Mouse (Mus musculus) regulatory T cell (primary cell): ENCODE measurements around the gene Spata32.

ENCODE experiments used
- in situ Hi-C: fragments of 300-600 bp; cut with MboI, MseI; formaldehyde crosslinking; loops from one replicate; pipeline ENCODE4 v1.15.1; 2025; ENCODE audit warnings: high pct_unique_total_duplicates

Spata32 gene

DNA sequence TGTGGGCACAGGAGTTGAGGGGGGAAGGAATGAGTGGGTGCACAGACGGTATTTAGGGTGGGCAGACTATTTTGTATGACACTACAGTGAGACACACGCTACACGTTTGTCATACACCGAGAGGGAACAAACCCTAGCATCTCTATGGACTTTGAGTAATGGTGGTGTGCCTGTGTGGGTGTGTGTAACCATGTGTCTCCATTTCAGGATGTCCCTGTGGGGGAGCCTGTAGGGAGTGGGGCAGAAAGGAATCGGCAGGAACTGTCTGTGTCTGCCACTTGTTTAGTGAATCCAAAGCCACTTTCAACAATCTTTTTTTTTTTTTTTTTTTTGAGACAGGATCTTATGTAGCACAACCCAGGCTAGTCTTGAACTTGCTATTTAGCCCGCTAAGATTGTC, 12.0 kb downstream of the Spata32 start:
- in situ Hi-C loops = no loop called here

- in situ Hi-C loops = no loop called here
These were observed 15.9 kb downstream of the Spata32 start for GRCm38 (mm10) chr11:103202376-103202775.

DNA sequence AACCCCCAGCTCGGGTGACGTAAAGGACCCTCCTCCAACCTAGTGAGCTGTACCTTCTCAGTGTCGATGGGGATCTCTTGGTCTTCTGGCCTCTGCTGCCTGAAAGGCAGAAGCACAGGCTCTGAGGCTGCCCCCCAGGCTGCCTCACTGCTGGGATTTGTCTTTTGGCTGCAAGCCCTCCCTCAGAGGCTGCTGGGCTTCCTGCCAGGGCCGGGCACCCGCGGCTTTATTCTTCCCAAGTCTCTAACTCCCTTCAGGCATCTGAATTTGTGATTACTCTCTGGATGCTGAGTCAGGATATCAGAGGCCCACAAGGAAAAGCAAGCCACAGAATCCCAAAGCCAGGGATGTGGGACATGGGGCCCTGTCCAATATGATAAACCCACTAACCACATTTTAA, 16.6 kb downstream of the Spata32 start:
- in situ Hi-C loops = no loop called here

GRCm38 (mm10) chr11:103198911-103199803, 19.1 kb downstream of the Spata32 start:
- in situ Hi-C loops = loop anchor here (5.0 kb wide), 1 partner anchor 43 kb away; no protein-coding TSS in a partner anchor

- in situ Hi-C loops = loop anchor here (5.0 kb wide), 1 partner anchor 44 kb away; no protein-coding TSS in a partner anchor
These were observed 19.9 kb downstream of the Spata32 start for GRCm38 (mm10) chr11:103198339-103198738.

DNA sequence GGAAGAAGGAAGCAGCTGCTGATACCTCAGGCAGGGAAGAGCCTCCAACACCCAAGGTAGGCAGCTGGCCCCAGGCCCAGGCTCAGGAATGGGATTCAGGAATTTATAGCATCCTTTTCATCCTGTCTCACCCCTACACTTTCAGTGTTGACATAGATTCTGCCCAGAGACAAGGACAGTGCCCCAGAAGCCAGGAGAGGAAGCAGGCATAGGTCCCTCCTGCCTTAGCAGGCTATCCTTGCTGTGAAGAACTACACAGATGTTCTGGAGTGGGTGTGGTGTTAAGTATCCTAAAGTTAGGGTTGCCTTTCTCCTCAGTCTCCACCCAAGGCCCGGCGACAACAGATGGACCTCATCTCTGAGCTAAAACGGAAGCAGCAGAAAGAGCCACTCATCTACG, 20.9 kb downstream of the Spata32 start:
- in situ Hi-C loops = loop anchor here (5.0 kb wide), 1 partner anchor 45 kb away; no protein-coding TSS in a partner anchor

GRCm38 (mm10) chr11:103195656-103196055, 22.6 kb downstream of the Spata32 start:
- in situ Hi-C loops = loop anchor here (5.0 kb wide), 1 partner anchor 47 kb away; no protein-coding TSS in a partner anchor

GRCm38 (mm10) chr11:103195236-103195635, 23.0 kb downstream of the Spata32 start:
- in situ Hi-C loops = loop anchor here (5.0 kb wide), 1 partner anchor 47 kb away; no protein-coding TSS in a partner anchor

GRCm38 (mm10) chr11:103193825-103194168, 24.4 kb downstream of the Spata32 start:
- in situ Hi-C loops = no loop called here

DNA sequence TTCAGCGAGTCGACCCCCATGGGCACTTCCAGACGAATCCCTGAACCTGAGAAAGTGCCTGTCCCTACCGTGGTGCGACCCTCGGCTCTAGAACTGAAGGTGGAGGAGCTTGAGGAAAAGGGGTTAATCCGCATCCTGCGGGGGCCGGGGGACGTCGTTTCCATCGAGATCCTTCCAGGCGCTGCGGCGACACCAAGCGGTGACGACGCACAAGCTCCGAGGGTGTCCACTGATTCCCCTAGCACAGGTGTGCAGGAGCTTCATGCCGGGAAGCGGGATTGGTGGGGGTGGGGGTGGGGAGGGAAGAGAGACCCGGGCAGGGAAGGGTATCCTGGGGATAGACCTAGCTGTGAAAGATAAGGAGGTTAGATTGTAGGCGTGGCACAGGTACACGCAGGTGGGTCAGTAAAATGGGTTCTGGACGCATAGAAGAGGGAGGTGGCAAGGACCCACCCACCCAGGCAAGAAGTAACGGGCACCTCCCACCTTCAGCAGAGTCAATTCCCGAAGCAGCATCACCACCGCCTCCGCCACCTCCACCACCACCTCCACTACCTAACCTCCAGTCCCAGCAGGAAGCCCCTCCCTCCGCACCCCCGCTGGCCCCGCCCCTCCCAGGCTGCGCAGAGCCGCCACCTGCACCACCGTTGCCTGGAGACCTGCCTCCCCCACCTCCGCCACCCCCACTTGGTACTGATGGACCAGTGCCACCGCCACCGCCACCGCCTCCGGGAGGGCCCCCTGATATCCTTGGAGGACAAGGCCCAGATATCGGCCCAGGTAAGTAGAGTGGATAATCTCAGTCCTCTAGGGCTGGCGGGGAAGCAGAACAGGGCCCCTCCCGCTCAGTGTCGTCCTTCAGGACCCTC, 25.0 kb downstream of the Spata32 start:
- in situ Hi-C loops = no loop called here

DNA sequence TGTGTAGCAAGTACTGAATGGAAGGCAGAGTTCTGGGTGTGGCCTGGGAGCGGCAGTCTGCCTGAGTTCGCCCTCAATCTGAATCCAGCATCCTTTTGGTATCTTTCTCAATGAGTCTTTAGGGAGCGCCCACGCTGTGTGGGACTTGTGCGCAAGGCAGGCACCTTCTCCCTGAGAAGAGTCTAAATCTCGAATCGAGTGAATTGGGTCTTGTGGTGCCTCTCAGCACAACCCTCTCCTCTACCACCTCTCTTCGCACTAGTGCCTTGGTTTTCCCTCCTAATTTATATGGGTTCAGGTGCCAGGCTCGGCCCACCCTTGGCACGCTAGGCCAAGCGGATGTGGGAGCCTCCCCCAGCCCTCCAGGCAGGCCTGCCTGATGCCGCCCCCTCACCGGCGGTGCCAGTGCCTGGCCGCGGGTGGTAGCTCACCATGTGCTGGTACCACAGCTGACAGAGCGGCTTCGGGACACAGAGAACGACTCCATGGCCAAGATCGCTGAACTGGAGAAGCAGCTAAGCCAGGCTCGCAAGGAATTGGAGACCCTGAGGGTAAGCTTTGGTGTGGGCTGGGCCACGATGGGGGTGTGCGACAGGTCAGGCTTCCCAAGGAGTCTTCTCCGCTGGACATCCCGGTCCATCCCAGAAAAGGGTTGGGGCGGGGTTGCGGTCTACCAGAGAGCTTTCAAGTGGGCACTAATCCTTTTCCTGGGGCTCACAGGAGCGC, 25.8 kb downstream of the Spata32 start:
- in situ Hi-C loops = no loop called here

DNA sequence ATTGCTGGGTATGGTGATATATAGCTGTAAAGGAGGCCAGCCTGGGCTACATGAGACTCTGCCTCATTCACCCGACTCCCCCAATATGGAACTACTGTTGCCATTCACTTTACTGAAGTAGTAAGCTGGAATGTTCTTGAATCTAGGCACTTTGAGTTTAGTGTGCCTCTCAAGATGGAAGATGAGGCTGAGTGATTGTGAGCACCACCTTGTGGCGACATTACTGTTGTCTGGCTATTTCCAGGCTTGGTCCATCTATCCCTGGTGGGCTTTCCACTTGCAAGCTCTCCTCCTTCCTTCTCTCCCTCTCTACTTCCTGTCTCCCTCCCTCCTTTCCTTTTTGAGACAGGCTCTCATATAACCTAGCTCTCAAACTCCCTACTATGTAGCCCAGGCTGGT, 33.3 kb downstream of the Spata32 start:
- in situ Hi-C loops = loop anchor here (5.0 kb wide), 1 partner anchor 72 kb away; no protein-coding TSS in a partner anchor

GRCm38 (mm10) chr11:103181911-103182310, 36.3 kb downstream of the Spata32 start:
- in situ Hi-C loops = loop anchor here (5.0 kb wide), 1 partner anchor 75 kb away; no protein-coding TSS in a partner anchor

GRCm38 (mm10) chr11:103181349-103181748, 36.9 kb downstream of the Spata32 start:
- in situ Hi-C loops = loop anchor here (5.0 kb wide), 1 partner anchor 76 kb away; no protein-coding TSS in a partner anchor

DNA sequence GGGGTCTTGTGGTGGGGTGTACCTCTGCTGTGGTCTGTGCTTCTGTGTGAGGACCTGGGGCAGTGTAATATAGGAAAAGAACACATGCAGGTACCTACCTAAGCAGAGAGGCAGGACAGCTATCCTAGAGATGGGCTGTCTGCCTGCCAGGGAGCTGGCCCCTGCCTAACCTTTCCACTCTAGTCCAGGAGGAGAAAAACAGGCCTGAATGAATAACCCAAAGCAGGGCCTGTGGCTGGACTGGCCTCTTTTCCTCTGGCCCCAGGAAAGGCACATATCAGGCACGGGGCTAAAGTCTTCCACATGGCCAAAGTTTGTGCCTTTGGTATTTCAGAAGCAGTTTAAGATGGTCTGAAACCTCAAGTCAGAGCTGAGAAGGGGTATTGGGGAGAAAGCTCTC, 37.8 kb downstream of the Spata32 start:
- in situ Hi-C loops = loop anchor here (5.0 kb wide), 1 partner anchor 77 kb away; no protein-coding TSS in a partner anchor

- in situ Hi-C loops = no loop called here
These were observed 39.5 kb downstream of the Spata32 start for GRCm38 (mm10) chr11:103178748-103179147.

- in situ Hi-C loops = no loop called here
These were observed 40.3 kb downstream of the Spata32 start for GRCm38 (mm10) chr11:103177815-103178485.

GRCm38 (mm10) chr11:103177216-103177615, 41.0 kb downstream of the Spata32 start:
- in situ Hi-C loops = no loop called here

DNA sequence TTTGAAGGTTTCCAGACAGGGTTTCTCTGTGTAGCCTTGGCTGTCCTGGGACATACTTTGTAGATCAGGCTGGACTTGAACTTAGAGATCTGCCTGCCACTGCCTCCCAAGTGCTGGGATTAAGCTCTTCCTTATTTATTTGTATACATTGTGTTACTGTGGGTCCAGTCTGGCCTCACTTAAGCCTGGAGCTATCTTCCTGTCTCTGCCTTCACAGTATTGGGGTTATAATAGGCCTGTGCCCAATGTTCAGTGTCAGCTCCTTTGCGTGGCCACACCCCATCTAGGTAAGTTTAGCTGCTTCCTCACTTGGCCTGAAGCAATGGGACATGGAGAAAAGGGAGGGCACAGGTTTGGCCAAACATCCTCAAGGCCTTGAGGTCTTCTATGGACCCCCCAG, 41.7 kb downstream of the Spata32 start:
- in situ Hi-C loops = no loop called here

DNA sequence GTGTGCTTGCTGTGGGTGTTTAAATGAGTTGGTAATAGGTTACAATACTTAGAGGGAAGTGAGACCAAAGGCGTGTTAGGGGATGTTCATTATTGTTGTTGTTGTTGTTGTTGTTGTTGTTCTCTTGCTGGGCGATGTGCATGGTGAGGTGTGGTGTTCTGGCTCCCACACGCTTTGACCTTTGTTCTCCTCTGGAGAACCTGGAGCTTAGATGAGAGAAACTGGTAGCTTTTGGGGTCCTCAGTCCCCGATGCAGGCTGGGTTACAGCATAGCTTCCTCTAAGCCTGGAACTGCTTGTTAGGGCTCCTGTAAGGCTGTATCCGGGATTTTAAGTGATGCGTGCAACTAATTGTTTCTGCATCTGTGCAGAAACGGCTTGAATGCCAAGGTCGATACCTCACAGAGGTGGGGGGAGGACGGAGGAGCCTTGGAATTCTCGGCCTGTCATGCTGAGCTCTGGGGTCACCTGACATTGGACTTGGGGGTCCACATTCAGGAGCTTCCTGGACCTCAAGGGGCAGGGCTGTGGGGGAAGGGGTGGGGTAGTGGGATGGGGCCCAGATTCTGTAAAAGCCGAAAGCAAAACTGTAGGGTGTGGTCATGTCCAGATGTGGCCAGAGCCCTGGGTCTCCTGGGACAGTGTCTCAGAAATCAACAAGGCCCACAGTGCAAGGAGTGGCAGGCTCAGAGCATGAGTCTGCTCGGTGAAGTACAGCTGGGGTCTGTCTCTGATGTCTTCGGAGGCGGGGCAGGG, 42.4 kb downstream of the Spata32 start:
- in situ Hi-C loops = no loop called here
